Mouse (Mus musculus): Measurements from ENCODE around the gene Fam161b. TPM values are rescaled to one million over a fixed set of nuclear protein-coding genes. Genes with fewer than 3 reads are reported as not detected.

Gene Fam161b
- polyA plus RNA-seq, 1 experiment from 2014 or later = 12.0 TPM

DNA sequence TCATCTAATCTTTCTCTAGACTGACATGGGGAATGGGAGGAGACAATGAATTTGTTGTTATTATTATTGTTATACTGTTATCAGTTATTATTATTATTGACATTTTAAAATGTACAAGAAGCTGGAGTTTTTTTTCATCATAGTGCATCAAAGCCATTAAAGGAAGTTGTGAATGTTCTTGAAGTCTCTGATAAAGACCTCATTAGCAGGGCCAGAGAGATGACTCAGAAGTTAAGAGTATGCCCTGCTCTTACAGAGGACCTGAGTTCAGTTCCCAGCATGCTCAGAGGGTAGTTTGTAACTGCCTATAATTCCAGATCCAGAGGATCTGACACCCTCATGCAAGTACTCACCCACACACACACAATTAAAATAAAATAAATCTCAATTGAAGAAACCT lies 36.1 kb upstream of the Fam161b start:
- no peak for ATAC-seq (ENCODE audit: low FRiP score)
- H3K9me3 ChIP-seq = no peaks in the 10 kb centered on the region
- no peaks in the 10 kb centered on the region for H3K36me3 ChIP-seq (replicated peaks)
- H3K9ac ChIP-seq = no peak overlapping the region
- no peak overlapping the region for H3K4me3 ChIP-seq (replicated peaks)
- no peaks in the 10 kb centered on the region for H3K4me1 ChIP-seq
- no peak overlapping the region for H3K27ac ChIP-seq
- H3K27me3 ChIP-seq = no peaks in the 10 kb centered on the region
- H3K4me2 ChIP-seq = no peak overlapping the region

DNA sequence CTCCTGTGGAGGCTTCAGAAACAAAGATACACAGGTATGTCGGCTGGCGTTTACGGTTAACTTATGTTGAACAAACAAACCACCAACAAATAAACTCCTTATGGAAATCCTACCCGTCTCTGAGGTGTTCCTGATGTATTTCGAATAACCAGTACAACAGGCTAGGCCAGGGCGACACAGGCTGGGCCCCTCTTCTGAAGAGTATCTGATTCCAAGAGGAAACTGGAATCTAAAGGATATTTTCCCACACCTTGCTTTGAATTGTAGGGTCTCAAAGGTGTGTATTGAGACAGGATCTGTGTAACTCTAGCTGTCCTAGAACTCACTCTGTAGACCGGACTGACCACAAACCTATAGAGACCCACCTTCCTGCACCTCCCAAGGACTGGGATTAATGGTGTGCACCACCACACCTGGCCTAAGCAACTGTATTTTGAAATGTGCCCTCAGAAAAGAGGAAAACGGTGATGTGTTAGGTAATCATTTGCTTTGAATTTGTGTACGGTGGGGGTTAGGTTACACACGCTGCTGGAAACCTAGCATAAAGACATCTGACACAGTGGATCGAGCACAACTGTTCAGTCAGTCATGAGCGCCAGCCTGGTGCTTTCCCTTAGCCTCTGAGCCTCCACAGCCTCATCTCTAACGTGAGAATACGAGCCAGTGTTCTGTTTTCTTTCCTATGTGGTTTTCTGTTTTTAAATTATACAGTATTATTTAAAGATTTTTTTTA lies 35.5 kb upstream of the Fam161b start:
- Histone ChIP-seq H3K4me3 (replicated peaks) (no peak overlapping the region), H3K4me1 (no peaks in the 10 kb centered on the region), H3K4me2 (no peak overlapping the region), H3K27me3 (no peaks in the 10 kb centered on the region), H3K36me3 (replicated peaks) (no peaks in the 10 kb centered on the region), H3K9ac (no peak overlapping the region), H3K9me3 (no peaks in the 10 kb centered on the region), H3K27ac (no peak overlapping the region)
- WGBS = 90% methylated on average over 14 of the region's 14 CpGs
- ATAC-seq (ENCODE audit: low FRiP score) = no peak

DNA sequence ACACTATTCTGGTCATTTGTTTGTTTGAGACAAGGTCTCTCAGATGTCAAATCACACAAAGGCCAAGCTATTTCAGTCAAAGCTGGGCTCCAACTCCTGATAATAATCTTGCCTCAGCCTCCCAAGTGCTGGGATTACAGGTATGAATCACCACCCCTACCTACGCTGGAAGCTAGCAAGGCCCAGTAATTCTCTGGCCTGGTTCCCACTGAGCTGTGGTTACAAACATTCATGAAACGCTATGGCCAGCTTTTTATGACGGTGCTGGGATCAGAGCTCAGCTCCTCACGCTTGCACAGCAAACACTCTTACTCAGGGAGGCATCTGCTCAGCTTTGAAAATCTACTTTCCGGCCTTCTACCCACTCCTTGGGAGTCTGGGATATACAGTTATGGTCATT lies 32.2 kb upstream of the Fam161b start:
- 89% methylated on average over 5 of the region's 5 CpGs for WGBS
- H3K36me3 ChIP-seq (replicated peaks) = no peaks in the 10 kb centered on the region
- no peak for ATAC-seq (ENCODE audit: low FRiP score)
- no peaks in the 10 kb centered on the region for H3K4me1 ChIP-seq
- H3K9me3 ChIP-seq = no peaks in the 10 kb centered on the region
- no peak overlapping the region for H3K4me3 ChIP-seq (replicated peaks)
- no peak overlapping the region for H3K4me2 ChIP-seq
- H3K27ac ChIP-seq = no peak overlapping the region
- no peaks in the 10 kb centered on the region for H3K27me3 ChIP-seq
- H3K9ac ChIP-seq = no peak overlapping the region

DNA sequence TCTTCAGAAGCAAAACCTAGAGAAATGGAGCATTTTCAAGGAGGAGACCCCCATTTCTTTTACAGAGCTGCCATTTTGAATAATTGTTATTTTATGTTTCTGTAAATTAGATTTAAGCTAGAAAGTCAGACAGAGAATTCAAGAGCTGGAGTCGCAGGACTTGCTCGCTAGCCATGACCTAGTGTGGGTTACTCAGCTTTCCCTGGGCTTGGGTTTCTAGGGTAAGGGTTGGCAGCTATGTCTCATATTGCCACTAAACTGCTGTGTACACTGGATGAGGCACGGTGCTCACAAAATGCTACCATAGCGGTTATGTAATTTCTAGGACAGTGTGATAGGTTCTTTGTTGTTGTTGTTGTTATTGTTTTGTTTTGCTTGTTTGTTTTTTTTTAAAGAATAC lies 31.0 kb upstream of the Fam161b start:
- ATAC-seq (ENCODE audit: low FRiP score) = no peak
- no peak overlapping the region for H3K4me3 ChIP-seq (replicated peaks)
- H3K9ac ChIP-seq = no peak overlapping the region
- H3K27me3 ChIP-seq = no peaks in the 10 kb centered on the region
- 96% methylated on average over 4 of the region's 4 CpGs for WGBS
- H3K27ac ChIP-seq = no peak overlapping the region
- H3K9me3 ChIP-seq = no peaks in the 10 kb centered on the region
- H3K4me2 ChIP-seq = no peak overlapping the region
- H3K36me3 ChIP-seq (replicated peaks) = no peaks in the 10 kb centered on the region
- H3K4me1 ChIP-seq = no peaks in the 10 kb centered on the region

DNA sequence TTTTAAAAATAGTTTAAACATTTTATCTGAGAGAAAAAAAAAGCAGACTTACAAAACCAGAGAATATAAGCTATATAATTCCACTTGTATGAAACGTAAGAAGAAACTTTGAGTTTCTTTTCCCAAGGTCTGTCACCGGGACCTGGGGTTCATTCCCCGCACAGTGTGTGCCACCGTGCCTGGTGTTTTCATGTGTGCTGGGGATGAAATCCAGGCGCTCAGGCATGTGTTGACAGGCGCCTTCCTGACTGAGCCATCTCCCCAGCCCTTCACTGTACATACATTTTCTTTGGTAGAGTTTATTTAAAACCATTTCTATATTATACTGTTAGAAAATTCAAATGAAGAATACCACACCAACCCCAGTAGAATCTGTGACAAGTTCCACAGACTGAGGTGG lies 28.7 kb upstream of the Fam161b start:
- H3K27me3 ChIP-seq = no peaks in the 10 kb centered on the region
- no peaks in the 10 kb centered on the region for H3K4me1 ChIP-seq
- no peaks in the 10 kb centered on the region for H3K36me3 ChIP-seq (replicated peaks)
- no peak overlapping the region for H3K4me2 ChIP-seq
- no peaks in the 10 kb centered on the region for H3K9me3 ChIP-seq
- H3K4me3 ChIP-seq (replicated peaks) = no peak overlapping the region
- H3K9ac ChIP-seq = no peak overlapping the region
- H3K27ac ChIP-seq = no peak overlapping the region
- no peak for ATAC-seq (ENCODE audit: low FRiP score)
- WGBS = 89% methylated on average over 6 of the region's 6 CpGs

DNA sequence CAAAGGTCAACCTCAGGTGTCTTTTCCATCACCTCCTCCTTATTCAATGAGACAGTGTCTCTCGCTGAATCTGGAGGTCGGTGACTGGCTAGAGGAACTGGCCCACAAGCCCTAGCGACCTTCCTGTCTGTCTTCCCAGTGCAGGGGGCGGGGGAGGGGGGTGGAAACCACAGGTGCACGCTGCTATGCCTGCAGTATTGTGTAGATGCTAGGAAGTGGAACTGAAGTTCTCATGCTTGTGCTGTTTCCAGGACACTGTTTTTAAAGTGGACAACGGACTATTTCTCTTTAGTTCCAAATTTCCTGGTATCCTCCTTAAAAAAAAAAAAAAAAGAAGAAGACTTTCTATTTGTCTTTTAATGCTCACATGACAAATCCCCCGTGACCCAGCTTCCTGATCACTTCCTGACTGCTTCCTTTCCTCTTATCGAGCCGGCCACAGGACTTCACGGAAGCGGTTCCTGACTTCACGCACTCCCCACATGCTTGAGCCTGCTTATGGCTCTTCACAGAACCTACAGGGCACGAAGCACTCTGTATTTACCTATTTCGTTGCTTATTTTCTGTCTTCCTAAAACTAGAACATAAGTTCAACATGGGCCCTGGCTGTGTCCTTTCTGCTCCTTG lies 27.3 kb upstream of the Fam161b start:
- H3K4me3 ChIP-seq (replicated peaks) = no peak overlapping the region
- H3K9ac ChIP-seq = no peak overlapping the region
- ATAC-seq (ENCODE audit: low FRiP score) = no peak
- H3K36me3 ChIP-seq (replicated peaks) = no peaks in the 10 kb centered on the region
- no peak overlapping the region for H3K27ac ChIP-seq
- 83% methylated on average over 14 of the region's 14 CpGs for WGBS
- no peaks in the 10 kb centered on the region for H3K27me3 ChIP-seq
- H3K4me2 ChIP-seq = no peak overlapping the region
- H3K9me3 ChIP-seq = no peaks in the 10 kb centered on the region
- H3K4me1 ChIP-seq = no peaks in the 10 kb centered on the region

GRCm38 (mm10) chr12:84388097-84388496 lies 26.5 kb upstream of the Fam161b start:
- Histone ChIP-seq H3K36me3 (replicated peaks) (no peaks in the 10 kb centered on the region), H3K9ac (no peak overlapping the region), H3K4me2 (no peak overlapping the region), H3K27ac (no peak overlapping the region), H3K4me3 (replicated peaks) (no peak overlapping the region), H3K4me1 (no peaks in the 10 kb centered on the region), H3K9me3 (no peaks in the 10 kb centered on the region), H3K27me3 (no peaks in the 10 kb centered on the region)
- WGBS = 94% methylated on average over 8 of the region's 8 CpGs
- no peak for ATAC-seq (ENCODE audit: low FRiP score)

DNA sequence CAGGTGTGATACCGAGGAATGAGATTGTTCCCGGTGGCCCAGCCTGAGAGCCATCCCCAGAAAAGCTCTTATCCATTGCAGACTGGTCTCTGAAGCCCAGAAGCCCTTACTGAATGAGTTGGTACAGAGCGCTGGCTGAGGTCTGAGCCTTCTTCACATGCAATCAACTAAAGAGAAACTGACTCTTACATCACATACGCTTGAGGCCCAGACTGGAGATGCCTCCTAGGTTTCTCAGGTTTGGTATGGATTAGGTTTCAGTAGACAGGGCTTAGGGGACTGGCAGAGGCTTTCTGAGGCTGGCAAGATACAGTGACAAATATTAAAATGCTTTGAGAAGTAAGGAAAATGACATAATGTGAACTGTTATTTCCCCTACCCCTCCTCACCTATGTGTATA lies 23.8 kb upstream of the Fam161b start:
- Histone ChIP-seq H3K36me3 (replicated peaks) (no peaks in the 10 kb centered on the region), H3K9ac (no peak overlapping the region), H3K4me1 (no peaks in the 10 kb centered on the region), H3K4me3 (replicated peaks) (no peak overlapping the region), H3K4me2 (no peak overlapping the region), H3K9me3 (no peaks in the 10 kb centered on the region), H3K27ac (no peak overlapping the region), H3K27me3 (no peaks in the 10 kb centered on the region)
- no peak for ATAC-seq (ENCODE audit: low FRiP score)
- 96% methylated on average over 4 of the region's 4 CpGs for WGBS

- Histone ChIP-seq H3K27ac (no peak overlapping the region), H3K9me3 (no peaks in the 10 kb centered on the region), H3K4me1 (no peaks in the 10 kb centered on the region), H3K36me3 (replicated peaks) (no peaks in the 10 kb centered on the region), H3K27me3 (no peaks in the 10 kb centered on the region), H3K4me3 (replicated peaks) (no peak overlapping the region), H3K4me2 (no peak overlapping the region), H3K9ac (no peak overlapping the region)
- ATAC-seq (ENCODE audit: low FRiP score) = no peak
- 77% methylated on average over 5 of the region's 5 CpGs for WGBS
Measured at GRCm38 (mm10) chr12:84384644-84385081, 23.0 kb upstream of the Fam161b start.

- no peak for ATAC-seq (ENCODE audit: low FRiP score)
- Histone ChIP-seq H3K9me3 (no peaks in the 10 kb centered on the region), H3K27me3 (no peaks in the 10 kb centered on the region), H3K4me2 (no peak overlapping the region), H3K4me1 (no peaks in the 10 kb centered on the region), H3K4me3 (replicated peaks) (no peak overlapping the region), H3K9ac (no peak overlapping the region), H3K27ac (no peak overlapping the region), H3K36me3 (replicated peaks) (no peaks in the 10 kb centered on the region)
- WGBS = 81% methylated on average over 4 of the region's 4 CpGs
Measured at GRCm38 (mm10) chr12:84382369-84382768, 20.7 kb upstream of the Fam161b start.

- Histone ChIP-seq H3K36me3 (replicated peaks) (peaks cover 59% of the 10 kb centered on the region), H3K27me3 (no peaks in the 10 kb centered on the region), H3K4me1 (no peaks in the 10 kb centered on the region), H3K4me2 (no peak overlapping the region), H3K9ac (no peak overlapping the region), H3K9me3 (no peaks in the 10 kb centered on the region), H3K27ac (no peak overlapping the region), H3K4me3 (replicated peaks) (no peak overlapping the region)
- WGBS = 88% methylated on average over 6 of the region's 6 CpGs
- ATAC-seq (ENCODE audit: low FRiP score) = no peak
Measured at GRCm38 (mm10) chr12:84373831-84374481, 12.3 kb upstream of the Fam161b start.

GRCm38 (mm10) chr12:84371647-84372046 lies 10.0 kb upstream of the Fam161b start:
- WGBS = 94% methylated on average over 5 of the region's 5 CpGs
- Histone ChIP-seq H3K27ac (no peak overlapping the region), H3K4me2 (no peak overlapping the region), H3K27me3 (no peaks in the 10 kb centered on the region), H3K9ac (no peak overlapping the region), H3K36me3 (replicated peaks) (peaks cover 79% of the 10 kb centered on the region), H3K4me3 (replicated peaks) (no peak overlapping the region), H3K4me1 (no peaks in the 10 kb centered on the region), H3K9me3 (no peaks in the 10 kb centered on the region)
- no peak for ATAC-seq (ENCODE audit: low FRiP score)

GRCm38 (mm10) chr12:84366971-84367370 lies 5.3 kb upstream of the Fam161b start:
- Histone ChIP-seq H3K4me1 (peaks cover 8% of the 10 kb centered on the region), H3K27me3 (no peaks in the 10 kb centered on the region), H3K9me3 (no peaks in the 10 kb centered on the region), H3K9ac (no peak overlapping the region), H3K27ac (no peak overlapping the region), H3K4me2 (no peak overlapping the region), H3K4me3 (replicated peaks) (no peak overlapping the region), H3K36me3 (replicated peaks) (peaks cover 47% of the 10 kb centered on the region)
- no peak for ATAC-seq (ENCODE audit: low FRiP score)
- WGBS = 69% methylated on average over 9 of the region's 9 CpGs

Measured in forebrain, embryonic 12.5 days (tissue).